Mouse (Mus musculus) hindbrain, embryonic 11.5 days (tissue): ENCODE measurements around the gene Crtc3. TPM values are rescaled to one million over a fixed set of nuclear protein-coding genes. Genes with fewer than 3 reads are reported as not detected.

Experiments used
- ATAC-seq: fragments of 200-750 bp; cut with Nextera tagmentation; 2 replicates; pipeline ENCODE4 v1.8.0; 2017; ENCODE audit warnings: mild to moderate bottlenecking, moderate TSS enrichment, moderate library complexity; ENCODE audit not compliant: low FRiP score
- DNase-seq: peaks from one replicate; pipeline ENCODE4 v3.0.0-alpha.2; 2015; ENCODE audit warnings: low spot score
- H3K27ac ChIP-seq: fragments of 300-500 bp; sonication (generic); 2 replicates; pipeline ENCODE4 v1.5.1; 2014; ENCODE audit warnings: mild to moderate bottlenecking, low read depth, low read length
- H3K27me3 ChIP-seq: fragments of 300-500 bp; sonication (generic); 2 replicates; pipeline ENCODE4 v1.6.1; 2014; ENCODE audit warnings: mild to moderate bottlenecking, low read length, moderate library complexity, mixed read lengths; ENCODE audit not compliant: control insufficient read depth, insufficient read depth
- H3K36me3 ChIP-seq: fragments of 300-500 bp; sonication (generic); 2 replicates; pipeline ENCODE4 v1.6.1; 2014; ENCODE audit warnings: mild to moderate bottlenecking, low read length, moderate library complexity, mixed read lengths; ENCODE audit not compliant: control insufficient read depth, insufficient read depth
- H3K4me1 ChIP-seq: fragments of 300-500 bp; sonication (generic); replicated peaks from 2 replicates; pipeline ENCODE4 v1.6.1; 2014; ENCODE audit warnings: low read length, mixed read lengths; ENCODE audit not compliant: control insufficient read depth, insufficient read depth
- H3K4me2 ChIP-seq: fragments of 300-500 bp; sonication (generic); replicated peaks from 2 replicates; pipeline ENCODE4 v1.6.1; 2014; ENCODE audit warnings: mild to moderate bottlenecking, low read depth, low read length
- H3K4me3 ChIP-seq: fragments of 300-500 bp; sonication (generic); 2 replicates; pipeline ENCODE4 v1.5.1; 2014; ENCODE audit warnings: low read depth, low read length
- H3K9ac ChIP-seq: fragments of 300-500 bp; sonication (generic); 2 replicates; pipeline ENCODE4 v1.6.1; 2014; ENCODE audit warnings: low read depth, low read length
- H3K9me3 ChIP-seq: fragments of 300-500 bp; sonication (generic); 2 replicates; pipeline ENCODE4 v1.6.1; 2016; ENCODE audit warnings: low read length; ENCODE audit not compliant: control insufficient read depth
- WGBS: fragments of 180-500 bp; shearing (Covaris S2); extraction: QIAGEN DNeasy Blood & Tissue Kit; methylation state at CpG from one replicate; pipeline ENCODE4 v1.1.7; 2014; 5-methylcytosine and 5-hydroxymethylcytosine counted together
- polyA plus RNA-seq: library from polyadenylated mRNA; unstranded; fragments of >200 nt; fragmentation: Nextera tagmentation; extraction: Ambion mirVana; gene quantifications from 2 replicates; pipeline ENCODE4 v1.2.1, GENCODE M21; 2014

The Crtc3 gene
- polyA plus RNA-seq, 1 experiment from 2014 or later = 11.1 TPM

DNA sequence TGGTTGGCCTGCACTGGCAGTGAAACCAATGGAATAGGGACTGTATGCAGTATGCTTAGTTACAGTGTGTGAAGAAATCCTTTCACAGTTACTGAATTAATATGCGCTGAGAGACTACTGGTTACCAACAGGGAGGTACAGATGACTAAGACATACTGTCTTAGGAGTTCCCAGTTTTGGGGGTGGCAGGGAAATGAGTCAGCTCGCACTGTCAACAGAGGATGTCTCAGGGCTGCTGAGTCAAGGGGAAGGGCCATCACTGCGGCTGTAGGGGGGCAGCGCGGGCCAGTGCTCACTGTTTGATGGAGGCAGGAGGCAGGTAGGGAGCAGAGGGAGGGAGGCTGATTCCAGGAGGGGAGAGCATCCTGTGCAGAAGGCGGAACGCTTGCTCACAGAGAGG, 26.6 kb upstream of the Crtc3 start:
- H3K9ac ChIP-seq = no peak overlapping the region
- no peak overlapping the region for H3K4me2 ChIP-seq
- ATAC-seq (no peak), DNase-seq (no peak)
- H3K4me3 ChIP-seq = no peak overlapping the region
- WGBS = 86% methylated on average over 7 of the region's 7 CpGs
- no peak overlapping the region for H3K27ac ChIP-seq
- no peaks in the 10 kb centered on the region for H3K36me3 ChIP-seq
- H3K4me1 ChIP-seq = no peaks in the 10 kb centered on the region
- H3K27me3 ChIP-seq = no peaks in the 10 kb centered on the region
- H3K9me3 ChIP-seq = no peaks in the 10 kb centered on the region

DNA sequence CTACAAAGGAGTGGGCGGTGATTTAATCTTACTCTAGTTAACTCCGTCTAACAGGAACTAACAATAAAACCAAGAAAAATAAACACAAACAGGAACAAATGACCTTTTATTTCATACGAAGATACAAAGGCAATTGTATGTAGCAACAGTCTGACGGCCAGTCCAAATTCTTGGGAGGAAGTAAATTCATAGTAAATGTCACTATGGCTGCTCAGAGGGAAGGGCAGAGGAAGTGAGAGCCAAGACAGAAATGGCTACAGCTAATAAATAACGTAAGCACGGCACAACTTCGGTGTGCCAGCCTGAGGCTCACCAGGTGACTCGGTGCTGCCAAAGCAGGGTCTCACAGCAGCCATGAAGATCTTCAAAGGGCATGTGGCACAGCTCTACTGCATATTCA, 22.8 kb upstream of the Crtc3 start:
- H3K4me2 ChIP-seq = no peak overlapping the region
- no peak for DNase-seq
- H3K4me3 ChIP-seq = no peak overlapping the region
- no peak overlapping the region for H3K27ac ChIP-seq
- no peaks in the 10 kb centered on the region for H3K27me3 ChIP-seq
- ATAC-seq = no peak
- no peak overlapping the region for H3K9ac ChIP-seq
- H3K36me3 ChIP-seq = no peaks in the 10 kb centered on the region
- H3K9me3 ChIP-seq = no peaks in the 10 kb centered on the region
- no peaks in the 10 kb centered on the region for H3K4me1 ChIP-seq
- WGBS = 85% methylated on average over 8 of the region's 8 CpGs

DNA sequence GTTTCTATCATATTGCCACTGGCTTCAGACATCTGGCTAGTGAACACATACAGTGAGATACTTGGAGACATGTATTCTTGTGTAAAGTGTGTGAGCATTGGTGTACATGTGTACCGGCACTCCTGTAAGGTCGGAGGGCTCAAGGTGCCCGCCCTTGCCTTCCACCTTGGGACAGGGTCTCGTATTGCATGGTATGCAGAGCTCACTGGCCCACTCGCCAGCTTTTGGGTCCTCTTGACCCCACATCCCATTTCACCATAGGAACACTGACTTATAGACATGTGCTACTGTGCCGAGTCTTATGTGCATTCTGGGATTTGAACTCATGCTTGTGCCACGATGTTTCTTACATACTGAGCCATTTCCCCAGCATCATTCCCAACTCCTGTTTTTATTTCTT, 21.7 kb upstream of the Crtc3 start:
- DNase-seq = no peak
- WGBS = 96% methylated on average over 7 of the region's 7 CpGs
- Histone ChIP-seq H3K4me2 (no peak overlapping the region), H3K27me3 (no peaks in the 10 kb centered on the region), H3K4me1 (no peaks in the 10 kb centered on the region), H3K9ac (no peak overlapping the region), H3K9me3 (no peaks in the 10 kb centered on the region), H3K36me3 (no peaks in the 10 kb centered on the region), H3K4me3 (no peak overlapping the region), H3K27ac (no peak overlapping the region)
- ATAC-seq = no peak

DNA sequence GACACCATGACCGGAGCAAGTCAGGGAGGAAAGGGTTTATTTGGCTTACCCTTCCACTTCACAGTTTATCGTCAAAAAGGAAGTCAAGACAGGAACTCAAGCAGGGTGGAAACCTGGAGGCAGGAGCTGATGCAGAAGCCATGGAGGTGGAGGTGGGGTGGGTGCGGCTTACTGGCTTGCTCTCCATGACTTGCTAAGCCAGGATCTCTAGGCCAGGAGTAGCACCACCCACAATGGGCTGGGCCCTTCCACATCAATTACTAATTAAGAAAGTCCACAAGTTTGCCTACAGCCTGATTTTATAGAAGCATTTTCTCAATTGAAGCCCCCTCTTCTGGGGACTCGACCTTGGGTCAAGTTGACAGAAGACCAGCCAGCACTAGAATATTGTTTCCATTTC, 15.4 kb upstream of the Crtc3 start:
- WGBS = 86% methylated on average over 4 of the region's 4 CpGs
- Histone ChIP-seq H3K9ac (no peak overlapping the region), H3K4me2 (no peak overlapping the region), H3K4me1 (no peaks in the 10 kb centered on the region), H3K27ac (no peak overlapping the region), H3K27me3 (no peaks in the 10 kb centered on the region), H3K9me3 (no peaks in the 10 kb centered on the region), H3K4me3 (no peak overlapping the region), H3K36me3 (no peaks in the 10 kb centered on the region)
- ATAC-seq = no peak
- DNase-seq = no peak

DNA sequence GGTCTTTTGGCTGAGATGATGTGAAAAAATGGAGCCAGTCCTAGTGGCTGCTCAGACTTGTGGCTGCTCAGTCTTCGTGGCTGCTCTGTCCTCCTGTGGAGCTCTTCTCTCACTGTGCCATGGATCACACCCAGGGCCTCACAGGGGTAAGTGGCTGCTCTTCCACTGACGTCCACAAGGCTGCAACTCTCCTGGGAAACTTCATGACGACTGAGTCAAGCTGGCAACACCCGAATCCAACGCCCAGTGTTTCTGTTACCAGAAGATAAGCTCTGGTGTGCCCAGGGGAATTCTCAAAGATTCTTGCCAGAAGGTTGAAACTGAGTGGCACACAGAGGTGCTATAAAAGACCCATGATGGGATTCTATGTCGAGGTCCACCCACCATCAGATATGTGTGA, 13.8 kb upstream of the Crtc3 start:
- H3K4me3 ChIP-seq = no peak overlapping the region
- H3K36me3 ChIP-seq = no peaks in the 10 kb centered on the region
- H3K9ac ChIP-seq = no peak overlapping the region
- no peak overlapping the region for H3K27ac ChIP-seq
- 71% methylated on average over 6 of the region's 6 CpGs for WGBS
- no peaks in the 10 kb centered on the region for H3K9me3 ChIP-seq
- H3K4me1 ChIP-seq = no peaks in the 10 kb centered on the region
- DNase-seq (no peak), ATAC-seq (no peak)
- H3K4me2 ChIP-seq = no peak overlapping the region
- no peaks in the 10 kb centered on the region for H3K27me3 ChIP-seq

DNA sequence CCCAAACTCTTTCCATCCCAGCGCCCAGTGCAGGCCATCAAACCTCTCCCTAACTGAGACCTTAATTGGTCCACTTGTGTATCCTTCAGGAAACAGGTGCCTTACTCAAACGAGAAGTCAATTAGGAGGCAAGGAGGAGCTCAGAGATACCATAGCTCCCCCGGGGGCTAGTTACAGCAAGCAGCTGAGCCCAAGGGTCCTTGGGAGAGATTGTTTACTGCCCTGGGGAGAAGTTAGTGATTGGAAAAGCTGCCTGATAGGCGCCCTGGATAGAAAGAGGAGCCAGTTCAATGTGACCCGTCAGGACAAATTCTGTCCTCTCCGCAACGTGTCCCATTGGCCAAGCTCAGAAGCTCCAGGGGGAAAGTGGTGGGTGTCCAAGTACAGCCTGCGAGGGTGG, 11.0 kb upstream of the Crtc3 start:
- WGBS = 75% methylated on average over 8 of the region's 8 CpGs
- no peak overlapping the region for H3K4me3 ChIP-seq
- H3K27ac ChIP-seq = no peak overlapping the region
- H3K9me3 ChIP-seq = no peaks in the 10 kb centered on the region
- no peaks in the 10 kb centered on the region for H3K4me1 ChIP-seq
- H3K27me3 ChIP-seq = no peaks in the 10 kb centered on the region
- no peak overlapping the region for H3K9ac ChIP-seq
- no peaks in the 10 kb centered on the region for H3K36me3 ChIP-seq
- ATAC-seq (no peak), DNase-seq (no peak)
- H3K4me2 ChIP-seq = no peak overlapping the region

DNA sequence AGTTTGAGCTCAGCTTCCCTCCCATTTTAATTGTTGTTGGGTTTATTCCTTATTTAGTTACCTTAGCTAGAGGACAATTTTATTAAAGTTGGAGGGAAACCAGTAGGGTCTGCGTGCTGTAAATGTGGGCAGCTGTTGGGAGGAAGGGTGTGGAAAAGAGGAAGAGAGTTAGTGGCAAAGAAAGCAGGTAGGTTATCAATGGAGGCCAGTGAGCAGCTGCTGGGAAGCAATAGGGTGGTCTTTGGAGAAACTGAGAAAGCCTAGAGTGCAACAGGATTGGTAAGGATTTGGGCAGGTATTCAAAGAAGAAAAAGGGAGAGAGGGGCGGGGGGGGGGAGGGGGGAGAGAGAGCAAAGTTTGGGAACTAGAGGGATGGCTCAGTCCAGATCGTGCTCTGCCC, 10.3 kb upstream of the Crtc3 start:
- H3K9ac ChIP-seq = no peak overlapping the region
- no peaks in the 10 kb centered on the region for H3K27me3 ChIP-seq
- H3K9me3 ChIP-seq = no peaks in the 10 kb centered on the region
- H3K36me3 ChIP-seq = no peaks in the 10 kb centered on the region
- no peak overlapping the region for H3K27ac ChIP-seq
- WGBS = 78% methylated on average over 2 of the region's 3 CpGs
- H3K4me2 ChIP-seq = no peak overlapping the region
- DNase-seq (no peak), ATAC-seq (no peak)
- H3K4me3 ChIP-seq = no peak overlapping the region
- no peaks in the 10 kb centered on the region for H3K4me1 ChIP-seq

DNA sequence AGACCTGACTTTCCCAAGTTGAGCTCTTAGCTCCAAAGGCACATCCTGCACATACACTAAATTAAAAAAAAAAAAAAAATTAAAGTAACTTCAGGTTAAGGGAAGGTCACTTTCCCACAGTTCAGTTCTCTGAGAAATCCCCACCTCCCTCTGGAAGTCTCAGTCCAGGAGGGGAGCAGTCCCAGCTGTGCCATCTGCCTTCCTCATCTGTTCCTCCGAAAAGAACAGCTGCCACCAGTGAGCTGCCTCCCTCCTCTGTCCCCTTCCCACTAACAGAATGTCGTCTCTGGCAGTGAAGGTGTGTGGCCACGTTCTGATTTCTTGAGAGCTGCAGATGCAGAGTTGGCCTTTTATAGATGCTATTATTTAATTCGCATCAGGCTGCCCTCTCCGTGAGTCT, 9.2 kb upstream of the Crtc3 start:
- no peak overlapping the region for H3K9ac ChIP-seq

DNA sequence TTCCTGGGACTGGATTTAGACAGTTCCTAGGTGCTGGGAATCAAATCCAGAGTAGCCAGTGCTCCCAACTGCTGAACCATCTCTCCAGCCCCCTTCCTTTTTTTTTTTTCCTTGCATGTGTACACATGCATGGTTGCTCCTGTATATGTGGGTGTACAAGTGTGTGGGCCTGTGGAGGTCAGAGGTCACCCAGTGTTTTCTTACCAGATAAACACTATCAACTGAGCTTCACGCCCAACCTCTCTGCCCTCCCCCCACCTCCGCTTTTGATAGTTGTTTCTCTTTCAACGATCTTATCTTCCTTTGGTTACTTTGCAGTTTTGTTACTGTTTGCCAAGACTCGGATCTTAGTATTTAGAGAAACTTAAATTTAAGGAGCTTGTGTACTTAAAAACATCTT, 8.2 kb upstream of the Crtc3 start:
- DNase-seq (no peak), ATAC-seq (no peak)
- WGBS = 70% methylated on average over 4 of the region's 4 CpGs
- Histone ChIP-seq H3K27ac (no peak overlapping the region), H3K36me3 (no peaks in the 10 kb centered on the region), H3K9me3 (no peaks in the 10 kb centered on the region), H3K4me1 (no peaks in the 10 kb centered on the region), H3K9ac (no peak overlapping the region), H3K27me3 (no peaks in the 10 kb centered on the region), H3K4me2 (no peak overlapping the region), H3K4me3 (no peak overlapping the region)

More for the DNA sequence above, 9.2 kb upstream of the Crtc3 start:
- no peak for DNase-seq
- H3K27me3 ChIP-seq = no peaks in the 10 kb centered on the region
- no peaks in the 10 kb centered on the region for H3K36me3 ChIP-seq
- 67% methylated on average over 5 of the region's 5 CpGs for WGBS
- no peak for ATAC-seq
- no peak overlapping the region for H3K4me2 ChIP-seq
- H3K9me3 ChIP-seq = no peaks in the 10 kb centered on the region
- H3K4me3 ChIP-seq = no peak overlapping the region
- no peak overlapping the region for H3K27ac ChIP-seq
- no peaks in the 10 kb centered on the region for H3K4me1 ChIP-seq
